Mouse (Mus musculus): ENCODE results near the gene Abcc2. TPM values are rescaled to one million over a fixed set of nuclear protein-coding genes. Genes with fewer than 3 reads are reported as not detected.

The Abcc2 gene
- not detected for total RNA-seq (2021)

DNA sequence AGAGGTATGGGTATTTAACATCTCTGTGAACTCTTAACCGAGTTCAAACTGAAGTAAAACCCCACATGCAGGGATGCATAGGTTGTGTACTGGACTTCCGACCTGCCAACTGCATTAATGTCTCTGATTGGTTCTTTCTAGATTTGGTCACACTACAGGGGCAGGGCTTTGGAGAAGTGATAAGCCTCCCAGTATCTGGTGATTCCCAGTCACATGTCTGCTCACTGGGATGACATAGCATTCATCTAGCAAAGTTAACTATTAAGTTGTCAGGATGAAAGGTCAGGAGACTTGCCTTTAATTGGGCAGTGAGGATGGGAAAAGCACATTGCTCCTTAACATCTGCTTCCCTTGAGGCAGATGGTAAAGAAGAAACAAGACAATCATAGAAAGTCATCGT lies at the start of gene Abcc2:
TSS of gene Abcc2 (plus strand) at position 213 of the 400 bp plus-strand sequence.
- no peak for DNase-seq
- intact Hi-C loops (cut with DNase I), result no loop called here

DNA sequence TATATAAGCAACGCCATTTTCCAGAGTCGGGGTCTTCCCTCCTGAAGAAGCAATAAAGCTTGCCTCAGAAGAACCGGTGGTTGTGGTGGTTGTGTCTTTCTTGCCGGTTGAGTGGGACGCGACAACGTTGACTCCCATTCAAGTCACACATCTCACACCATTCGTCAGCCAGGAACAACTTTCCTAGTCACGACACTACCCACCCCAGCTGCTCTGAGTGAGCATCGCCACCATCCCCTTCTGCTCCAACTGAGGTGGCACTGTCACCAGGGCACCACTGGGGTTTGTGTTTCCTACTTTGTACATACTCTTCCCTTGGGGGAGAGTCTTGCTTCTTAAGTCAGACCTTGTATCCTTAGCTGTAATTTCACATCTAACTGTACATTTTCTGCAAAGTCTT lies 43.6 kb upstream of the Abcc2 start:
- intact Hi-C loops (cut with DNase I), result no loop called here
- no peak for DNase-seq

DNA sequence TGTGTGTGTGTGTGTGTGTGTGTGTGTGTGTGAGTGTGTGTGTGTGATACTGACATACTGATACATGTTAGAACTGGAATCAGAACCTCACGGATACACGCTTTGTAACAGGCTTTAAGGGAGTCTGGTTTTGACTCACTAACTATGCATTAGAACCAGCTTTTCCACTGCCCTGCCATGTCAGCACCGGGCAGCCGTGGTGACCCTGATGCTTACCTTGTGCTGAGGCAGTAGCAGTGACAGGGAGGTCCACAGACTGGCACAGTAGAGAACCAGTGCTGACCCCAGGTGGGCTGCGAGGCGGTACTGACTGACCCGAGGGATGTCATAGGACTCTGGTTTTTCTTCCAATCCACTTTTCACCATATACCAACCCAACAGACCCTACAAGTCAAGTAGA lies 38.6 kb upstream of the Abcc2 start:
- DNase-seq, result no peak
- intact Hi-C loops (cut with DNase I), result no loop called here

DNA sequence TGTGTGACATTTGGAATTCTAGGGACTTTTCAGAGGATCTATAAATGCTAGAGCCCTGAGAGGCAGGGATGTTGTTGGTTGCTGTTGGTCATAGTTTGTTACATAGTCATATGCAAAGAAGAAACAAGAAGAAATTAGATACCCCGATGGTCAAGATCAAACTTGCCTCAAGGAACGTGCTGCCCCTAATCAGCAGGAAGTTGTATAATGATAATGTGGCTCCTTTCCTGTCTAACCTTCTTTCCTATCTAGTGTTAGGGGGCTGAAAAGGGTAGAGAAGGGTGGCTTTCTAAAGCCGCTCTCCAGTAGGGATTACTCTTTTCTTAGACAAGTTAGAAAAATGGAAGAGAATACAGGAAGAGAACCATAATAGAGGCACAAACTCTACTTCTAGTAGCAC lies 36.3 kb upstream of the Abcc2 start:
- intact Hi-C loops (cut with DNase I), result no loop called here
- DNase-seq, result no peak

DNA sequence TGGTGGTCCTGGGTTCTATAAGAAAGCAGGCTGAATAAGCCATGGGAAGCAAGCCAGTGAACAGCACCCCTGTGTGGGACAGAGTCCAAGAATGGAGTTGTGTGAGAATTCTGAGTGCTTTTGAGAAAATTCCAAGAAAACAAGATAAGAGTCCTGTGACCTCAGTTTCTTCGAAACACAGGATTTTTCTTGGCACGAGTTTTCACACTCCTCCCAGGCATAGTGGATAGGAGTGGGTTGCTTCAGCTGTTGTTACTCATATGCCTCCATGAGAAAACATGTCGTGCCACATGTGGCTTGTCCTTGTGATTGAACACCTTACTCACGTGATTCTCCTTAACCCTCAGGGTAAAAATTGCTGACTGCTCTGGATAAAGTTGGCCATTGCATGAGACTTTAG lies 34.1 kb upstream of the Abcc2 start:
- intact Hi-C loops (cut with DNase I), result no loop called here
- no peak for DNase-seq

DNA sequence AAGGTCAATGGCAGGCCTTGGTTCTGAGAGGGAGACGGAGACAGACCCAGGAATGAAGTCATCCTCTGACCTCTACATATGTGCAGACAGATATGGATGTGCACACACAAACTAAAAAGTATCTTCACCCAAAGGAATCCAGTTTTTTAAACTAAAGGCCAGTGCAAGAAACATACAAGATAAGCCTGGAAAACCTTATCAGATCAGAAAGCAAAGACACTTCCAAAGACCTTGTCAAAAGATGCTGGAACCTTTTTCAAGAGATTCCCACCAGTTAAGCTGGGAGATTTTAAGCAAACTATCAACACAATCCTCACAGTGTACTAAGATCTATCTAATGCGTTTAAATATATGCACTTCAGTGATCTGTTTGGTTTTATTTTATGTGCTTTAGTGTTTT lies 32.0 kb upstream of the Abcc2 start:
- intact Hi-C loops (cut with DNase I), result loop anchor here (5.0 to 10.0 kb wide), 2 partner anchors 218 to 325 kb away; no protein-coding TSS in a partner anchor
- no peak for DNase-seq

DNA sequence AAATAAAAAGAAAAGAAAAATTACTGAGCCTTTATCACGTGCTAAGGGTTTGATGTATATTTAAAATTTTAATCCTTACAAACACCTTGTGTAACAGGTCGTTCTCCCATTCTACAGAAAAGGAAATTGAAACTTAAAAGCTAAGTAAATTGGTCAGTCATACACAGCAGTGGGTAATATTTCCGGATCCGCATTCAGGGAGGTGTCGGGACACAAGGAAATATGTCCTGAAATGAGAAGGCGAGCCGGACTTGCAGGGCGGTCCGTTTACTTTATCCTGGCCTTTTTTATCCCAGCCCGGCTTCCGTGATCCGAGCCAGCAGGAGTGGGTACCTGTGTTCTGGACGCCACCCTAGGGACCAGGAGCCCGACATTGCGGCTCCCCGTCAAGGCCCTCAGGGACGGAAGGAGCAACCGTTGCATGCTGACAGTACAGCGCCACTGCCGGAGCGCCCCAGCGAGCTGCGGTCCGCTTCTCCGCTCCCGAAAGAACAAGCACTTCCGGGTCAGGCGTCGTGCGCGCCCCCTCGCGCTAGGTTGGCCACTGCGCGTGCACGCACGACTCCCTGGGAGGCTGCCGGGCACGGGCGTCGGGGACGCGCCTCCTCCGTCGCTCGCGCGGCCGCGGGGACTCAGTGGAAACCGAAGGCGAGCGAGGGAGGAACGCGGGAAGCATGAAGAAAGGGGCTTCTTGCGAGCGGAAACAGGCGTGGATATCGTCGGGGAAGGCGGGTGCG lies 29.3 kb upstream of the Abcc2 start, which contains the start of the genes Cutc and Cox15:
TSS of gene Cutc (plus strand) at position 508 of the 737 bp plus-strand sequence.
TSS of gene Cox15 (minus strand) at position 512 of the 737 bp plus-strand sequence.
- intact Hi-C loops (cut with DNase I), result loop anchor here (2.0 to 10.0 kb wide), 3 partner anchors 78 to 322 kb away; partner anchors contain the start of gene Slc25a28
- peak; percentile 98 to 99 for DNase-seq

DNA sequence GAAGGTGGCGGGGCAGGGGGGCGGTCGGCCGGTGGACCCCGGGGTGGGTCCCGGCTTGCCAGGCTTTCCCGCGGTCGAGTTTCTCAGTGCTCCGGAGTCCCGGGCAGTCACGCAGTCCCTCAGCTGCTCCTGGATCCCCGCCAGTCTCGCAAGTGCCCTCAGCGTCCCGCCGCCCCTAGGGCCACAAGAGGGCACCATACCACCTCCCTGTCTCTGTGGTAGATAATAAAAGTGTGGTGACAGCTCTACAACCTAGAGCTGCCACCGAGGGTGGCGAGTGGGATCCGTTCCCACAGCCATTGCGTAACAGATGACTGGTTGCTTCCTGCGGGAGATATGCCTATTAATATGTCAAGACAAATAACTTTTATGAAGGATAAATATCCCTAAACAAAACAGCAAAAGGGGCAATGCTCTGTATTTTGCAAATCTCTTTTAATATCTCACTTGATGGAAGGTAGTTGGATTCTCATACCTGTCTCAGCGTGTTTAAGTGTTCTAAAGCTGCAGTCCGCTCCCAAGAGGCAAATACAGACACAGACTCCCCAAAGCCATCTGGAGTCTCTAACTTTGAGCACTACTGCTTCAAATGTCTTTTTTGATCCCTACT lies 28.7 kb upstream of the Abcc2 start:
- intact Hi-C loops (cut with DNase I), result loop anchor here (2.0 to 10.0 kb wide), 3 partner anchors 79 to 321 kb away; partner anchors contain the start of gene Slc25a28
- peak; percentile 90 to 92 for DNase-seq

DNA sequence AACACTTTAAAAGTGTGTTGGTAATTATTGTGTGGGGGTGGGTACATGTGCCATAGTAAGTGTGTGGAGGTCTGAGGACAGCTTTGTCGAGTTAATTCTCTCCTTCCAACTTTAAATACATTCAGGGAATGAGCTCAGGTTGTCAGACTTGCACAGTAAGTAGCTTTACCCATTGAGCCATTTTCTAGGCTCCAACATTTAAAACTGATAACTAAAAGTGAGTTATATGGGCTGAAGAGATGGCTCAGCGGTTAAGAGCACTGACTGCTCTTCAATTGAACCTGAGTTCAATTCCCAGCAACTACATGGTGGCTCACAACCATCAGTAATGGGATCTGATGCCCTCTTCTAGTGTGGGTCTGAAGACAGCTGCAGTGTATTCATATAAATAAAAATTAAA lies 27.8 kb upstream of the Abcc2 start:
- intact Hi-C loops (cut with DNase I), result loop anchor here (5.0 to 10.0 kb wide), 2 partner anchors 222 to 321 kb away; no protein-coding TSS in a partner anchor
- DNase-seq, result no peak

DNA sequence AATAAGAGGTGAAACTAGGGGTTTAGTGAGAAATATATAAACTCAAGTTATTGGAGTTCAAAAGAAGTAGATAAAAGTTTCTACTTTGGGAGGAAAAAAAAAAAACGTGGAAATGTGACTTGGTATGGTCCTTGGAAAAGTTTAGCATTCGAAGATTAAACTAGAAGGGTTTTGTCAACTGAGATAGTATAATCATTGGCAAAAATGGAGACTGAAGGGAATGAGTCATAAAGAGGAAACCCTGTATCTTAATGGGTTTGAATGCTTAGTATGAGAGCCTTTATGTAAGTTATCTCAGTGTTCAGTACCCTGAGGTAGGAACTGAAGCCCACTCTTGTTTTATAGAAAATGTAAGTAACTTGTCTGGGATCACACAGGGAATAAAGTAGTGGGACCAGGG lies 27.1 kb upstream of the Abcc2 start:
- DNase-seq, result no peak
- intact Hi-C loops (cut with DNase I), result loop anchor here (5.0 to 10.0 kb wide), 3 partner anchors 123 to 320 kb away; no protein-coding TSS in a partner anchor

DNA sequence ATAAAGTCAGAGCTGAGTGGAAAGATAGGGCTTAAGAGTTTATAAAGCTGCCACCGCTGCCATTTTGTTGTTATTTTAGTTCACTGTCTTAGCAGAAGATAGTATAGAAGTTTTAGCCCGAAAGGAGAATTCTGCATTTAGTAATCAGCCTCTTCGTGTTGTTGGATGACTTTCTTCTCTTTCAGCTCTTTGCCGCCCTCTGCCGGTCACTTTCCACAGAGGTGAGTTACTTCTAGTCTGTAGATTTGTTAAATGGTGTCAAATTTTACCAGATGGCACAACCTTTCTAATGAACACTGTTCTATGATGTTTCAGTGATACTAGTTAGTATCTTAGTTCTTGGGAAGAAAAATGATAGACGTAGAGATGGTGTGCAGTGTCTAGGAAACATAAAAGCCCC lies 21.5 kb upstream of the Abcc2 start:
- DNase-seq, result peak; percentile 68 to 84
- intact Hi-C loops (cut with DNase I), result no loop called here

DNA sequence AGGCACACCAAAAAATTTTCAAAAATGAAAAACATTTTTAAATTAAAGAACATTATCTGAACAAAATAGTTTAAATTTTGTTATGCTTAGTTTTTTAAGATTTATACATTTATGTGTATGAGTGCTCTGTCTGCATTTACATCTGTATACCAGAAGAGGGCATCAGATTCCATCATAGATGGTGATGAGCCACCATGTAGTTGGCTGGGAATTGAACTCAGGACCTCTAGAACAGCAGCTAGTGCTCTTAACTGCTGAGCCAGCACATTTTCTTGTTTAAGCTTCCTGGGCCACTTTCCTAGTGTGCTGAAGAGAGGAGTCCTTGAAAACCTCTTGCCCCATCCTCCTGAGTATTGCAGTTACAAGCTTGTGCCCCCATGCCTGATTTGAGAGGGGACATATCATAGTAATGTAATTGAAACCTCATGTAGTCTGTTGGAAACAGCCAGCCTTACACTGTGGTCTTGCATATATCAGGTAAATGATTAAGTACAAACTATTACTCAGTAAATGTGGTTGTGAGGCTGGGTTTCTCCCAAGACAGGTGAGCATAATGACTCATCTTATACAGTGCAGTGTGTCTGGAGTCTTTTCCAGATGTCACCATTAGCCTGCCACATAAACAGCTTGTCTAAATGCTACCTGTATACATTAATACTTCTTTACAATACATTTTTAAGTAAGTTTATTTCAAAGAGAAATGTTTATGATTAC lies 20.3 kb upstream of the Abcc2 start:
- DNase-seq, result no peak
- intact Hi-C loops (cut with DNase I), result no loop called here

DNA sequence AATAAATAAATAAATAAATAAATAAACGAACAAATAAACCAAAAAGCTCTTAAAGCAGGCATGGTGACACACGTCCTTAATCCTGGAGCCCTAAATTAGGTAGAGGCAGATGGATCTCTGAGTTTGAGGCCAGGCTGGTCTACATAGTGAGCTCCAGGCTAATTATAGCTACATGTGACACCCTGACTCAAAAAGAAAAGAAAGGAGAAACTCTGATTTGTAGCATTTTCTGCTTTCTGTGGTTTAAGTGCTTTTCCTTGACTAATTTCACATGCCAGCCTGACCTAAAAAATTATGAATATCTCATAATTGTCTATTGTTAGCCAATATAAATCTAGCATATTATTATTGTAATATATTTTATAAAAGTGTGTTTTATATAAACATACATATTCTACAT lies 19.6 kb upstream of the Abcc2 start:
- DNase-seq, result no peak
- intact Hi-C loops (cut with DNase I), result no loop called here

DNA sequence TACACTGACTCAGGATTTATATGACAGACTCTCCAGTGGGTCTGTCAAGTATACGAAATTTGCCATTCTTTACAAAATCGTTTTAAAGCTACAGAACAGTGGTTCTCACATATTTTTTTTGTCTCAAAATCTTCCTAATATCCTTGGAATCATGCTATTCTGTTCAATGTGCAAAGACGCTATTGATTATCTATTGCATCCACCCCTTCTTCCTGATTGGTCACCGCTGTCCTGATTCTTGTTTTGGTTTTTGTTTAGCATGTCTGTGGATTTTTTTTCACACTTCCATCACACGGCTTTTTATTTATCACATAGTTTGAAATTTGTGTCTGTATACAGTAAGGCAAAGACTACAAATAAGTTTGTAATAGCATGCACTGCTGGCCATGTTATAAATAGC lies 15.5 kb upstream of the Abcc2 start:
- DNase-seq, result no peak
- intact Hi-C loops (cut with DNase I), result no loop called here

DNA sequence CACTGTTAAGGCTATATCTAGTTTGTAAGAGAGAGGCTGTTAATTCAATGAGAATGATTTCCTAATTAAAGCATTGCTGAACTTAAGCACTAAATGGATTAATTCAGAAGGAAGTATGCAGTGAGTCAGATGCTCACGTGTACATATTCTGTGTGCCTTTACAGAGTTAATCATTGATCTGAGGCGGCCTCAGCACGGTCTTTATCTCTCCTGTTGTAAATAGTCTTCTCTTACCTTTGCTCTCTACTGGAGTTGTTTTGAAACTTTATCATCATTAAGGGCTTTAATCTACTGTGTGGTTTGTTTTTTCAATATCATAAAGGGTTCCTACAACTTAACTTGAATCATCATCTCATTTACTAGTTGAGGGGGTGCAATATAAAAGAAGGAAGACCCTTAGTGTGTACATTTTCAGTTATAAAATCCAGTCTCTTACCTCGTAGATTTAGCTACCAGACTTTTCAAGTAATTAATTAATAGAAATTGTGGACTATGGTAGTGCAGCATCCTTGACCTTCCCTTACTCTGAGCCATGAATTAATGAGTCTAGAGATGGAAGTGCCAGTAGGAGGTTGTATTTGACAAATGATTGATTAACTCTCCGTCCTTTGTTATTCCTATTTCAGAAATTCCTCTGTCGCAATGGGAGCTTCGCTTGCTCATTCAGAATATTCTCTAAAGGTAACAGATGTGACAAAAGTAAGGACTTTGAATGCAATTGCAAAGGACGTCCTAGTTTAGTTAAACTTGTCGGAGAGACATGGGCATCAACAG lies 14.3 kb upstream of the Abcc2 start:
- intact Hi-C loops (cut with DNase I), result no loop called here
- DNase-seq, result no peak

DNA sequence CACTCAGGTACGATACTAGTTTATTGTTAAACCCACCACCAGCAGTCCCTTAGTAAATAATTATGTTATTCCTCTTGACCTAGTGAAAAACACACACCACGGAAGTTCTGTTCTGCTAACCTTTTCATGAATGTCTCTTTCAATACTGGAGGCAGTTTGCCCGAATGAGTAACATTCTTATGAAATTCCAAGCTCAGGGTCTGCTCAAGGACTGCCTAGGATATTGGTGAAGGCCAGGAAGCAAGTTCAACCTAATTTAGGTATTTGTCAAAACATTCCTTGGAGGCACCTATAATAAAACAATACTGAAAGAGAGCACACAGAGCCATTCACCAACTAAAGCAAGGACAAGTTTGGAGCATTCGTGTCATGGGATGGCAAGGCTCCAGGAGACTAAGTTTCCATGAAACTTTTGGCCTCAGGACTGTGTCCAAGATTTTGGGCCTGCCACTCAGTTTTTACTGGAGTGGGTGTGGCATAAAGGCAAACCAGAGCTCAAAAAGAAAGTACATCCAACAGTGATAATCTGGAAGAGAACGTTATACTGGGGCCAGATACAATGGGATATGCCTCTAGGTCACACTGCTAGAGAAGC lies 12.5 kb upstream of the Abcc2 start:
- DNase-seq, result no peak
- intact Hi-C loops (cut with DNase I), result no loop called here

DNA sequence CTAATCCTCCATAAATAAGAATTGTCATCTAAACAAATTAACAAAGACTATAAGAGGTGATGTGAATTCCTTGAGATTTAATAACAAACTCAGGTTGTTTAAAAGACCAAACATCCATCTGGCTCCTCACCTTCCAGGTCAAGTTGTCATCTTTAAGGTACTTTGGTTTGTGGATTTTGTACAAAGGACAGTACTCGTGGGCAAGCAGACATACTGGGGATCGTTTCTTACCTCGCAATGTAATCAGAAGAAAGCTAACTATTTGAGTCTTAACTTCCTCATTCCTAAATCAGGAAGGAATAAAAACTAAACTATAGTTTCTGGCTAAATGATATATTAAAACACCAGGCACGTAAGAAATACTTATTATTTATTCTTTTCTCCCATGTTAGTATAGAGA lies 11.4 kb upstream of the Abcc2 start:
- DNase-seq, result no peak
- intact Hi-C loops (cut with DNase I), result no loop called here

DNA sequence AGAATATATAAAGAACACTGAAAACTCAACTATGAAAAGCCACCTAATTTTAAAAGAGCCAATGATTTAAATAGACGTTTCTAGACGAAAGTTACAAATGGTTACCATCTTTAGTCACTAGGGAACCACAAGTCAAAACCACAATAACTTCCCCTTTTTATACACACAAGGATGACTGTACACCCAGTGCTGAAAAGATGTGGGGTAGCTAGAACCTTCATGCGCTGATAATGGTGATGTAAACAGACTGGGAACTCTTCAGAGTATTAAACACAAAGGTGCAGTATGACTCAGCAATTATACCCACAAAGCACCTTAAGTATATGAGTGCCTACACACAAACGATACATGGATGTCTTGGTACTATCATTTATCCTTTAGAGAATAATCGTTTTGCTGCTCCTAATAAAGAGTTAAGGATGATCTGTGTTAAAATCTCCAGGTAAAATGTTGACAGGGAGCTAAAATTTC lies 10.5 kb upstream of the Abcc2 start:
- intact Hi-C loops (cut with DNase I), result no loop called here
- DNase-seq, result no peak

DNA sequence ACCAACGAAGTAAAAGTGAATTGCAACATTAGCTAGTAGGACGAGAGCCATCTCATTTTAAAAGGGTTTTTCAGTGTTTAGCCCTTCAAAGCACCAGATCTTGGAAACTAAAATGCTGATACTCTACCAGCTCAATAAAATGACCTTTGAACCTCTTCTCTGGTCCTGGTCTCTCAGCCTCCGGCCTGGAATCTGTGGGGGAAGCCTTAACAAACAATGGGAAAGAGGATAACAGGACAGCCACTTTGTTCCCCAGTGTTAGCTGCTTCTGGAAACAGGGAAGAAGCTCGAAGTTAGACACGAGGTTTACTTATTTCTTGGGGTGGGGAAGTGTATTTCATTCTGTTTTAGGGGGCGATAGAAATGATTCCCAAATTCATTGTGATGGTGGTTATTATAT lies 9.7 kb upstream of the Abcc2 start:
- intact Hi-C loops (cut with DNase I), result no loop called here

DNA sequence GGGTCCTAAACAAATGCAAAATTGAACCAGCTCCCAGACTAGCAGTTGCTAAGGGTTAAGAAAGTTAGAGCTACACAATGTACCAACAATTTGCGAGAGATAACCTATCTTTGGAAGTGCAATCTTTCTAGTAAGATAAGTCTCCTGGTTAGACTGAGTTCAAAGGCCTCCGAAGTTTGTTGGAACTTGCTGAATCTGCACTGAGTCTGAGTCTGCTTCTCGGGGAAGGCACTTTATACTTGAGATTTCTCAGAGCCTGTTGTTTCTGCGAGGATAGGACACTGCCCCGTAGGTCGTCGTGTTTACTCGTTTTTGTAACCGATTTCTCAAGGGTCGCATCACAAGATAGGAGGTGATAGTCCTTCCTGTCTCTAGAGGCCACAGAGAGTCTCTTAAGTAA lies 6.6 kb upstream of the Abcc2 start:
- no peak for DNase-seq
- intact Hi-C loops (cut with DNase I), result no loop called here

More for the DNA sequence above, 9.7 kb upstream of the Abcc2 start:
- DNase-seq, result no peak
